Mouse (Mus musculus) cerebellum, adult 8-10 months (tissue): ENCODE data around the gene Plce1.

ENCODE experiments used
- DNase-seq: peaks from one replicate; pipeline ENCODE4 v3.0.0; 2022

Plce1 gene

DNA sequence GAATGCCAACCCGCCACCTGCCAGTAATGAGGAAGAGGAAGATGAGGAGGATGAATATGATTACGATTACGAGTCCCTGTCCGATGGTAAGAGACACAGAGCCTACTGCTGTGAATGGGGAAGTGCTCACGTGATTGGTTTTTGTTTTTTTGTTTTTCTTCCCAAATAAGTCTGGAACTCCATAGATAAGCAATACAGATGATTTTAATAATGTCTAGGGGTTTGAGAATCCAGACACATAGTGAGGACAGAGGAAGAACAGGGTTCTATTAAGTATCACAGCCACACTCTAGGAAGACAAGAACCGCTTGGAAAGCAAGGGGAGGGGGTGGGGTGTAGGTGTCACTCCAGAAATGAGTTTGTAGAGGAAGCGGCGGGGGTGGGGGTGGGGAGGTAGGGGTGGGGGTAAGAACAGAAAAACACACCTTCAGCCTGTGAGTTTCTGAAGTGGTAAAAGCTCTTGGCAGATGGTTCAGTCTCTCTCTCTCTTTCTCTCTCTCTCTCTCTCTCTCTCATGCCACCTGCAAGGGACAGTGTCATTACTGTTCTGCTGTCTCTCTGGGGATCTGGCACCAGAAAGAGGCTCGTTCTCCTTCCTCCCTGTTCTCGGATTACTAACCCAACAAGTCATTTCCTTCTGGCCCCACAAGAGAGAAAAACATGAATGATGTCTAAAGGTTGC lies 265.0 kb downstream of the Plce1 start:
- DNase-seq, result no peak

GRCm38 (mm10) chr19:38746492-38747014 lies 265.6 kb downstream of the Plce1 start:
- DNase-seq, result no peak

DNA sequence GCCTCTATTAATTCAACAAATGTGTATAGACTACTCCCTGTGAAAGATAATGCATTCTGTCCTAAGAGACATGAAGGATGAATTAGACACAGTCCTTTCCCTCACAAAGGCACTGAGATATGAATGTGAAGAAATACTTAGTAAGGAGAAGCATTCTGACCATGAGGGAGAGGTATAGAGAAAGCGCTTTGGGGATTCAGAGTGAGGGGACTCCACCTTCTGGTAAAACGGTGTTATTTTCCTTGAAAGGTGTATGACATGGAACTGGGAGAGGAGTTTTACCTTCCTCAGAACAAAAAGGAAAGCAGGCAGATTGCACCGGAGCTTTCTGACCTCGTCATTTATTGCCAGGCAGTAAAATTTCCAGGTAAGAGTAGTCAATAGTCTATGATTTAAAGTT lies 269.3 kb downstream of the Plce1 start:
- no peak for DNase-seq

- no peak for DNase-seq
Measured at GRCm38 (mm10) chr19:38757161-38757560, 276.3 kb downstream of the Plce1 start.

DNA sequence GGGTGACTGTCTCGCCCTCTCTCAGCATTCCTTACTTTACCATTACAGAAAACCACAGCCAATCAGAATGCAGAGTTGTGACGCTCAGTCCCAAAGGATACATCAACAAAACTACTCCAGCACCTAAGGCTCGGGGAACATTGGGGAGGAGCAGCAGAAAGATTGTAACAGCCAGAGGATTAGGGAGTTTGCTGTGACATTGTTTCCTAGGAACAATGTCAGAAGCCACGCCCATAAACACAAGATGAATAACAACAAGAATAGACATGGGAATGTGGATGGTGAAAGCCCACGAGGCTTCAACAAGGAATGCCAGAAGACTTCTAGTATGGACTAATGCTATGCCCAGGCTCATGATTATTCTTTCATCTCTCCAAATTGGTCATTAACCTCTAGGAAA lies 277.1 kb downstream of the Plce1 start:
- DNase-seq, result no peak

GRCm38 (mm10) chr19:38758685-38759472 lies 278.0 kb downstream of the Plce1 start:
- no peak for DNase-seq

DNA sequence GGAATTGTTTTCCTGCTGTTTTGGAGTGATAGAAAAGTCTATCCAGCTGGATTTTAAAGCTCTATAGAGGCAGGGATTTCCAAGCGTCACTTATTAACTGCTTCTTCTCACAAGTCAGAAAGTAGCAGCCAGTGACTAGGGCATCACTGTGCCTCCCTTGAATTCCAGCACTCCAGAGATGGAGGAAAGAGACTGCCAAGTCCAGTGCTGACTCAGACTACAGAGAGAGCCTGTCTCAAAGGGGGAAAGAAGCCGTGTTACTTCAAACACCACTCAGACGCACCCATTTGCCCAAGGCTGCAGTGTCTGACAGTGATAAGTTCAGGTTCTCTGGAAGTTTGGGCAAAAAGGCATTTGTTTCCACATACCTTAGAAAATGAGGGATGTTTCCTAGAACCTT lies 279.5 kb downstream of the Plce1 start:
- no peak for DNase-seq

GRCm38 (mm10) chr19:38766306-38766705 lies 285.4 kb downstream of the Plce1 start:
- DNase-seq, result no peak

GRCm38 (mm10) chr19:38775548-38775947 lies 294.6 kb downstream of the Plce1 start:
- no peak for DNase-seq

DNA sequence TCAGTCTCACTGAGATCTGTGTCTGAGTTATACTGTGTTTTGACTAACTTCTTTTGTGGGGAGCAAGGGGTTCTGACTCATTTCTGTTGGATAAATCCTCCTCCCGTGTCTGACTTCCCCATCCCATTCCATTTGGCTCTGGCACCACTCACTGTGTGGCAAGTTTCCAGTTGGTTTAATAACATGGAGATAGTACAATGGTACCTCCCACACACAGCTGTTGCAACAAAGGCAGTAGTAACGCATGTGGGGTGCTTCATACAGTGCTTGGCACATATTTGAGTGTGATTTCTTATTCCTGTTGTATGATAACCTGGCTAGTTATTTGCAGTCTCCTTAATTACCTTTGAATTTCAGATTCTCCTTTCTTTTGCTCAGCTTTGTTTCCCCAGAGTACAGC lies 297.9 kb downstream of the Plce1 start:
- DNase-seq, result no peak

GRCm38 (mm10) chr19:38783542-38783941 lies 302.6 kb downstream of the Plce1 start:
- no peak for DNase-seq

- DNase-seq, result no peak
Measured at GRCm38 (mm10) chr19:38787756-38788155, 306.8 kb downstream of the Plce1 start.

- no peak for DNase-seq
Measured at GRCm38 (mm10) chr19:38793563-38794045, 312.7 kb downstream of the Plce1 start.

DNA sequence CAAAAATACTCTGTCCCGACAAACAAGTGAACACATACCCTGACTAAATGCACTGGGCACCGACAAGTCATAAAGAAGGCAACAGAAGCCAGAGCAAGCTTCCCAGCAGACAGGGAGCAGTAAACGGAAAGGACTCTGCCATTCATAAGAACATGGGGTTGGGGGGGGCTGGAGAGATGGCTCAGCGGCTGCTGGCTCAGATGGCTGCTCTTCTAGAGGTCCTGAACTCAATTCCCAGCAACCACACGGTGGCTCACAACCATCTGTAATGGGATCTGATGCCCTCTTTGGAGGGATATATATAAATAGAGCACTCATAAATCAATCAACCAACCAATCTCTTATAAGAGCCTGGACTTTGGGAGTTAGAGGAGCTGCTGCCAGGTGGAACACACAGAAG lies 315.6 kb downstream of the Plce1 start:
- no peak for DNase-seq

DNA sequence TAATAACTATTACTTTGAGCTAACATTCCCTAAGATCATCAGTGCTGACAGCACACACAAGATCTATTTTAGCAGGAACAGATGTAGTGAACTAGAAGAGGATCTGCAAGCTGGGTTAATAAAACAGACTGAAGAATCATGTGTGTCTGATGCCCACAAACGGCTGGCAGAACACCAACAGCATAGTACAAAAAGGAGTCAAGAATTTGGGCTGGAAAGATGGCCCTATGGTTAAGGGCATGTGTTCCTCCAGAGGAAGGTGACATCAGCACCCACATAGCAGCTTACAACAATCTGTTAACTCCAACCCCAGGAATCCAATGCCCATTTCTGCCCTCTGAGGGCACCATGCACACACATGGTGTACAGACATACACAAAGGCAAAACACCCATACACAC lies 317.4 kb downstream of the Plce1 start:
- no peak for DNase-seq

DNA sequence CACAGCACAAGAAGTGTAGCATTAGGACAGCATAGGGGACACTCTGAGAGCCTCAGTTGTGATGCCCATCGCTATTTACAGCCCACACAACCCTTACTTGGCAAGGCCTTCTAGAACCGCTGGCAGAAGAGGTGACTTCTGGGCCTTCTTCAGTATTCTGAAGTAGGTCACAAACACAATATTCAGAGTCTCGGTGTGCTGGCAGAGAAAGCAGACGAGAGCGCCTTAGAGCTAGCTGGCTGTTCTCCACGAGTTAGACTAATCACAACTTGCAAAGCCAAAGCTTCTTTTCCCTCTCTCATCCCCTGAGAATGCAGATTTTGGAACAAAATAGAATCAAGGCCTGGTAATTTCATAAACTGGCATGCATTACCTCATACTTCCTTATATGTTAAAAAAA lies 317.9 kb downstream of the Plce1 start:
- DNase-seq, result no peak

DNA sequence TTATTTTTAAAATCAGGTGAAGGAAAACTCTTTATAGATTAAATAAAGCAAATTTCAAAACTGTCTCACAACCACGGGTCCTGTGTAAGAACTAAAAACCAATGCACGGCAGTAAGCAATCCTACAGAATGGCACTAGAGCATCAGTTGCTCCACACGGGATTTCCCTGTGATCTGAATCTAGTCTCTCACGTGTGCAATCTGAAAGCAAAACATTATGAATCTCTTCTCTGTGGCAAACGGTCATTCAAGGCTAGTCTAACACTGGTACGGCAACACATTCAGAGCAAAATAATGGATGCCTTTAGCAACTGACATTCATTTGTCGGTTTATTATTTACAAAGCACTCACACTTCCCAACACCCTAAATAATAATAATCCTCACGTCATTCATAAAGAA lies 337.3 kb downstream of the Plce1 start:
- no peak for DNase-seq

GRCm38 (mm10) chr19:38818766-38819426 lies 338.0 kb downstream of the Plce1 start, which contains the start of gene Noc3l:
Noc3l (minus strand) TSS chr19:38819237.
- peak; percentile 94 for DNase-seq

- no peak for DNase-seq
Measured at GRCm38 (mm10) chr19:38819427-38819802, 338.5 kb downstream of the Plce1 start.

DNA sequence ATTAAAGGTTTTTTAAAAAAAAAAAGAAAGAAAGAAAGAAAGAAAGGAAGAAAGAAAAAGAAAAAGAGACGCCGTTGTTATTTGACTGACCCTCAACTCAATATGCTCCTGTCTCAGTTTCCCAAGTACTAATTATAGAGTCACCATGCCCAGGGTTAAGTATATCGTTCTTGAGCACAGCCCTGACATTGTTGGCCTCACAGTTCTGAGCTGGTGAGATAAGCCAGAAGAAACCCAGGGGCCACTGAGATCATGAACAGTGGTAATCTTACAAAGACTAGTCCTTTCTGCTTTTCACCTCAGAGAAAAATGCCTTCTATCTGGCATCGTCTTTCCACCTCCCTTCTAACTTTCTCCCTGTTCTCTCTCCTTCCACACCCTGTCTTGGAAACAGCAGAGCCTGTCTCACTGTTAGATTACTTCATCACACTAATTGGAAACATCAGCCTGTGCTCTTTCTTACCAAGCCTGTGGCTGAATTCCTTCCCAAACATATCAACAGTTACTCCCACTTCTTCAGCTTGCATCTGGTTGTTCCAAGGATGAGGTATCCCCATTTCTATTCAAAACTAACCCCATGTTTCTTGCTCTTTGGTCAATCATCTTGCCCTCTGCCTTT lies 339.4 kb downstream of the Plce1 start:
- no peak for DNase-seq

DNA sequence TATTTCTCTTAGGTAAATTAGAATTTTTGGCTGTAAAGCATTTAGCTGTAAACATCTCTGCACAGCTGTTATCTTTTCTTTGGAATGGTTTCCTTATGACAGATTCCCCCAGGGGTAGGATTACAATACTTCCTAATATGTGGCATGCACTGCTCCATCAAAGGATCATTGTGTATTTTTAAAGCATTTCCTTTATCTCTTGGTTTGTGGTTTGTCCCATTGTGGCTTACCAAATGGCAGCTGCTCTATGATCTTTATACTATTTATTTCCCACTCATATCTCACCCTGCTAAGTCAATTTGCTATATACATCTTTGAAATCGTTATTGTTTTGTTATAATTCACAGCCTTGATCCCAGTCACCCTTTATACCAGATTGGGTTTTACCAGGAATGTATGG lies 352.3 kb downstream of the Plce1 start:
- DNase-seq, result no peak
